Mouse (Mus musculus) bone marrow, adult 2 months (tissue): ENCODE measurements around the gene Elp4. TPM values are rescaled to one million over a fixed set of nuclear protein-coding genes. Genes with fewer than 3 reads are reported as not detected.

Source experiments
- H3K27ac ChIP-seq: fragments of 200-500 bp; 2 replicates; pipeline ENCODE4 v1.5.1; 2012; ENCODE audit warnings: low read depth, mild to moderate bottlenecking, control low read depth, inconsistent platforms, low read length; ENCODE audit not compliant: control insufficient read depth, poor library complexity, insufficient read depth
- H3K4me1 ChIP-seq: fragments of 200-500 bp; 2 replicates; pipeline ENCODE4 v1.6.1; 2011; ENCODE audit warnings: low read length; ENCODE audit not compliant: control insufficient read depth, insufficient read depth
- H3K4me3 ChIP-seq: fragments of 200-500 bp; replicated peaks from 2 replicates; pipeline ENCODE3; 2011; ENCODE audit warnings: mild to moderate bottlenecking, low read depth, low read length, control low read depth; ENCODE audit not compliant: control insufficient read depth
- CTCF ChIP-seq: fragments of 200-500 bp; IDR thresholded peaks from 2 replicates; pipeline ENCODE4 v1.5.1; 2011; ENCODE audit warnings: low read length, control low read depth; ENCODE audit not compliant: control insufficient read depth, insufficient read depth
- POLR2A ChIP-seq: fragments of 200-500 bp; IDR thresholded peaks from 2 replicates; pipeline ENCODE4 v1.6.1; 2011; ENCODE audit warnings: low read depth, mild to moderate bottlenecking, control low read depth, low read length, borderline replicate concordance; ENCODE audit not compliant: control insufficient read depth
- WGBS: fragments of 180-500 bp; shearing (Covaris S2); methylation state at CpG from one replicate; pipeline ENCODE4 v1.1.7; 2018; 5-methylcytosine and 5-hydroxymethylcytosine counted together
- polyA plus RNA-seq: library from polyadenylated mRNA; stranded (reverse); fragments of >200 nt; gene quantifications from 2 replicates; pipeline ENCODE4 v1.2.4, GENCODE M21; 2011; ENCODE audit warnings: low replicate concordance; ENCODE audit not compliant: missing spikeins, insufficient read depth, insufficient read length

Elp4 gene
- polyA plus RNA-seq, 1 experiment, result 6.3 TPM

DNA sequence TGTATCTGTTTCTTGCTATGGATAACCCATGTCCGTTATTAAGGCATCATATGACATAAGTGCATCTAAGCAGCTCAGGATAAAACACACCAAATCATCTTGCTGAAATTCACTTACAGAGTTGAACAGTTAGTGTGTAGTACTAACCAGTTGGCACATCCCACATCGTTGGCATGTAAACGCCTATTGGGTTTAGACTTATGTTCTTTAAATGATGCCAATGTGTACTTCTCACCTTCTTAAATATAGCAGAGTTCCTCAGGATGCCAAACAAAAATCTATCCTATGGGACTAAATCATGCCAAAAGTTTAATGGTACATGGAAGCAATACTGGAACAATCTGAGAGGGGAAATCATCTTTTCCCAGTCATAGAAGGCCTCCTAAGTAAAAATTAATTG is 173.7 kb downstream of the Elp4 start:
- Histone ChIP-seq H3K4me3 (no peak overlapping the region), H3K27ac (no peak overlapping the region), H3K4me1 (no peaks in the 10 kb centered on the region)
- TF ChIP-seq POLR2A (no peak), CTCF (no peak)
- WGBS, result 89% methylated on average over 3 of the region's 3 CpGs

DNA sequence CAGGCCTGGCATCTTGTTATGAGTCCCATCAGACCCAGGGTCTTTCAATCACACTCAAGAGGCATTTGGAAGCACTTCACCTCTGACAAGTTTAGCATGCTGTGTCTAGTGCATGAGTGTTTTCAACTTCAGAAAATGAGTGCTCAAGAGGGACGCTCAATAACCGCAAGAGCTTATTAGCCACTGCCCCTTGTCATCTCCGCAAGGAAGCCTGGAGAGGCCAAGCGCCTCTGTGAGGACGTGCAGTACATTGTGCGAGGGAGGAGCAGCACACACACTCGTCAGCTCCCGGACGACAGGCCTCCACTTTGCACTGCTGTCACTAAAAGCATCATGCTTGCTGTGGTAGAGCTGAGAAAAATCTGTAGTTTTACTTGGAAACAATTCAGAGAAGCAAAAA is 177.7 kb downstream of the Elp4 start:
- Histone ChIP-seq H3K4me3 (no peak overlapping the region), H3K27ac (no peak overlapping the region), H3K4me1 (no peaks in the 10 kb centered on the region)
- TF ChIP-seq POLR2A (no peak), CTCF (no peak)
- WGBS, result 91% methylated on average over 9 of the region's 9 CpGs

DNA sequence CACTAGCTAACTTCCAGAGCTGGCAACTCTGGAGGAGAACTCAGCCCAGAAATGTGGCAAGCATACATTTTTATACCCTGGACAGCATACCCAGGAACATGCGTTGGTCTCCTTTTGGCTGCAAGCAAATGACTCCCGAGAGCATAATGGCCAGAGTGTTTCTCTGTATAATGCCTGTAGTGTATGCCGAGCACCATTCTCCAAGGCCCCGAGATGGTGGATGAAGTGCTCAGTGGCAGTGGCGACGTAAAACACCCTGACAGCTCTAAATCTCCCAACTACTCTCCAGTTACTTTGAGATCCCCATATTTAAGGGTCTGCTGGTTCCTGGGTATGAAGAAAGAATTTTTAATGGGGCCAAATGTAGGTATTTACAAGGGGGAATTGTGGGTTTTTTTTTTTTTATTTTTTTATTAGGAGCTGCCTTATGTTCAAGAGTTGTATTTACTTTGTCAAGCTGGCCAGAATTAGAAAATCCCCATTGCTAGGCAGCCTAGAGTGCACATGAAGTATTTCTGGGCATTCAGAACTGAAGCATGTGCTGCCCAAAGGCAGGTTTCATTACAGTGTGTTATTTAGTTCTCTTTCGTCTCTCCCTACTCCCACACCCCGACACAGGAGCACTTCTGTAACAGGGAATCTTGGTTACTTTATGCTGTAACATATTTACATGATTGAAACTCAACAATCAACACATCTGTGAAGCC is 188.8 kb downstream of the Elp4 start:
- Histone ChIP-seq H3K4me3 (no peak overlapping the region), H3K27ac (no peak overlapping the region), H3K4me1 (no peaks in the 10 kb centered on the region)
- WGBS, result 90% methylated on average over 8 of the region's 8 CpGs
- TF ChIP-seq POLR2A (no peak), CTCF (no peak)

DNA sequence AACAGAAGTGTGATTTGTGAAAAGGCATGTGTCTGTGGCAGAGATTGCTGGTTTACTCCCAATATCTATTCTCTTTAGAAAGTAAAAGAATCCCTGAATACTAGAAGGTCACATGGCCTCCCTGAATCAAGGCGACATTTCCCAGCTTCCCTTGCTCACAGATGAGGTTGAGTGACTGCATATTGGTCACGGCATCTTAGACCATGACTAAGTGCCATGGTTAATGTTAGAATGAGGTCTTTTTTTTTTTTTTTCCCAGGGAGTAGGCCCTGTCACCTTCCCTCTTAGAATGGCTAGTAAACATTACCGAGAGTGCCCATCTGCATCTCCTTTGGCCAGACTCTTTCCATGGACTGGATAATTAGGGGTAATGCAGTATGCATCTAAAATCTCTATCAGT is 193.9 kb downstream of the Elp4 start:
- Histone ChIP-seq H3K4me1 (no peaks in the 10 kb centered on the region), H3K27ac (no peak overlapping the region), H3K4me3 (no peak overlapping the region)
- 85% methylated on average over 3 of the region's 3 CpGs for whole genome bisulfite sequencing
- TF ChIP-seq CTCF (no peak), POLR2A (no peak)

DNA sequence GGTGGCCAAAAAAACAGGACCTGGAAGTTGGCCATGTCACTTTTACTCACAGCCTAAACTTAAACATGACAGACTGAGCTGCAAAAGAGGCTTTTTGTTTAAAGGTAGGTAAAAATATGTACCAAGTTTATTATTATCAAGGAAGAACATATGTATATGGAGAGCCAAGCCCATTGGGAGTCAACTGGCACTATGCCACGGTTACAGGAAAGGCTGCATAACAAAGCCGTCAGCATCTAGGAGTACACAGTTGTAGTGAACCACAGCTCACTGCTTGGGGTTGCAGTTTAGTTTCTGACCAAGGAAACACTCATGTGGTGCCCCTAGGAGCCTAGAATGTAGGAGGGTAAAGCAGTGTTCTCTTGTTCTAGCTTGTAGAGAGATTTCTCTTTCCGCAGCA is 195.2 kb downstream of the Elp4 start:
- 78% methylated on average over 3 of the region's 3 CpGs for WGBS
- no peak overlapping the region for H3K4me3 ChIP-seq
- no peaks in the 10 kb centered on the region for H3K4me1 ChIP-seq
- H3K27ac ChIP-seq, result no peak overlapping the region
- no peak for TF ChIP-seq POLR2A
- TF ChIP-seq CTCF, result no peak

DNA sequence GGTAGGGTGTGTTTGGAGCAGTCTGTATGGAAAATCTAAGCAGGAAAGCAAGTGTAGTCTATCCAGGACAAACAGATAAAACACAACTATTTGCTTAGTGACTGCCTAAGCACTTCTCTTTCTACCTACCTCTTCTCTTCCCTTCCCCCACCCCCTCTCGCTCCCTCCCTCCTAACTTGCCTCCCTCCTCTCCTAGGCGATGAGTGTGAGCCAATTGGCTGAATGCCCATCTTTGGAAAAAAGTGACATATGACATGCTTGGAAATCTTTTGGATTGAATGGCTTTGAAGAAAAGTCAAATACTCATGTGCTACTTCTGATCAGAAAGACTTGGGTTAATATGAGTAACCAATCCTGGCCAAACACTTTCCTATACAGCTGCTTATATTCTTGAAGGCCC is 199.0 kb downstream of the Elp4 start:
- no peak overlapping the region for H3K4me3 ChIP-seq

DNA sequence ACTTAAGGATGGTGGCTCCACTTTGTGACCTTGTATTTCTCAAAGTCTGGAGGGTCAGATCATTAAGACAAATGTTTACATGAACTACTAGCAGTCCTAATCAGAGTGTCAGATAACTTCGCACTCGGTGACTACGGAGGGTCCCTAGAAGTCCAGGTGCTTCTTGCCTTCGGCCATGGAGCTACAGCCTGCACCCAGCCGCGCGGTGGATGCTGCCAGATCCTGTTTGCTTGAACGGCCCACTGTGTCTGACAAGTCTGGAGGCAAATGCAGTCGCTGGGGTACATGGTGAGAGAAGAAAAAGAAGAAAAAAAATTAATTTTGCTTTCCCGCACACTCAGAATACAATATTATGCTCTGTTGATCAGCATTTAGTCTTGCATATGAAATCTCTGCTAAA is 201.8 kb downstream of the Elp4 start:
- 94% methylated on average over 10 of the region's 10 CpGs for WGBS
- H3K27ac ChIP-seq, result no peak overlapping the region
- no peak overlapping the region for H3K4me3 ChIP-seq
- TF ChIP-seq CTCF (no peak), POLR2A (no peak)
- no peaks in the 10 kb centered on the region for H3K4me1 ChIP-seq

More for the DNA sequence above, 199.0 kb downstream of the Elp4 start:
- Histone ChIP-seq H3K27ac (no peak overlapping the region), H3K4me1 (no peaks in the 10 kb centered on the region)
- TF ChIP-seq POLR2A (no peak), CTCF (no peak)
- 86% methylated on average over 2 of the region's 2 CpGs for WGBS

DNA sequence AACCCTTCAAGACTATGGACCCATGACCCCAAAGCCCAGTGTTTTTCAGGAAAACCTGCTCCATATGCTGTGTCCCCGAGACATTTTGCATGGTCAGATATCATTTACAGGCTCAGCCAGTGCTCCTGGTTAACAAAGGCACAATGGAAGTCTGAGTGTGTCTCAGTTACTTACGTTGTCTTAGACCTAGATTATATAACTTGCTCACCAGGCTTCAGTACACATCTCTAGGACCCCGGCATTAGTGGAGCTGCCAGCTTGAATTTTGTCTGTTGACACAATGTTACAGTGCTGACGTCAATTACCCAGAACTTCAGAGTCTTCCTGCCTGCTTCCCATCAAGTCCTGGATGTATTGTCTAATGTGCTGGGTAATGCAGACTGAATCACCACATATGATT is 202.6 kb downstream of the Elp4 start:
- H3K27ac ChIP-seq, result no peak overlapping the region
- TF ChIP-seq CTCF, result no peak
- no peak for TF ChIP-seq POLR2A
- WGBS, result 86% methylated on average over 4 of the region's 4 CpGs
- H3K4me1 ChIP-seq, result no peaks in the 10 kb centered on the region
- no peak overlapping the region for H3K4me3 ChIP-seq

DNA sequence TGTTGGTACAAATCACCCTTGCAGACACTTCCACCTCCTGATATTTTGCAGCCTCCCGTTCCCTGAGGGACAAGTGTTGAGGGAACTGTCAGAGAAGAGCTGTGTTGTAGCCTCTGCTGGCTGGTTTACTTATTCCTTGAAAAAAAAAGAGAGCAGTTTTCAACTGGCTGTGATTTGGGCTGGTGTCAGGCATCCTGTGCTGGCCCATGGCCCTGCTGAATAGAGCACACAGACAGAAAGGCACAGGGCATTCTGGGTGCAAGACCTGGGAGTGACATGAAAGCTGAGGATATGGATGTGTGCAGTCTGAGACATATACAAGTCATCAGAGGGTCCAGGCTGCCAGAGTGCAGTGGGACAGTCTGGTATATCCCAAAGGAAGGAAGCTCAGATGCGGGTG is 205.7 kb downstream of the Elp4 start:
- TF ChIP-seq POLR2A (no peak), CTCF (no peak)
- no peak overlapping the region for H3K27ac ChIP-seq
- WGBS, result 86% methylated on average over 2 of the region's 2 CpGs

More for the DNA sequence above, 205.7 kb downstream of the Elp4 start:
- Histone ChIP-seq H3K4me3 (no peak overlapping the region), H3K4me1 (no peaks in the 10 kb centered on the region)
